Mouse (Mus musculus) gastrocnemius, postnatal 36 days (tissue): ENCODE measurements at regions not wholly inside any gene's neighbourhood (a gene's known extent, or its start where the extent isn't known, plus 50 kb on each side); places are given as distances from the start of the nearest gene placed in this dataset.

Source experiments
- DNase-seq, 2 experiments: peaks; one replicate each; pipeline ENCODE4 v3.0.0; 2022
- intact Hi-C: fragments of 180-260 bp; cut with DNase I; formaldehyde crosslinking; loops from one replicate; pipeline ENCODE4 v1.15.1; 2025

DNA sequence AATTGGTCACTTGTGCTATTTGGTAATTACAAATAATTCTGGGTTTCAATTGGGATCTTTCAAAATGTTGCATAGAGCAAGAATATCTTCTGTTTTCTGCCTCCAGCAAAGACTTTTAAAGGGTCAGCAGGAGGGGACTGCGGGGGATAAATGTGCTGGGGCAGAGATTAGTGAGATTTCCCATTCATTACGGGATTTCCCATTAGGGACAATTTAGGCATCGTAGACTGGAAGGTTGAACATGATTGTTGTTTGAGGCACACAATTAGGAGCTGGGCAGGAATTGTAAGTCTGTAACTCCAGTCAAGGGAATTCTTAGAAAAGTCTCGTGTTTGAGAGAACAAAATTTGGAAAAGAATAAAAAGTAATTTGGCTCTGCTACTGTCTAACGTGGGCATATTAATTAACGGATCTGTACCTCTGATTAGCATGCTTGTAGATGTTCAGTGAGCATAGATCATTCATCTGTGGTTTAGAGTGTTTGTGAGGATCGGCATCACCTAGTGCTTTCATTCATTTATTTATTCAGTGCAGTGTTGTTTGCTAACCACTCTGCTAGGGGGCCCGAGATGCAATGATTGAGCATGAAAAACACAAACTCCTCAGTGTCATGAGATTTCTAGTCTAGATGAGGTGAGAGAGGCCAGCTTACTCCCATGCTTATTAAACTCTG lies 341.9 kb upstream of the Slc30a5 start:
- intact Hi-C loops = no loop called here
- DNase-seq = no peak

DNA sequence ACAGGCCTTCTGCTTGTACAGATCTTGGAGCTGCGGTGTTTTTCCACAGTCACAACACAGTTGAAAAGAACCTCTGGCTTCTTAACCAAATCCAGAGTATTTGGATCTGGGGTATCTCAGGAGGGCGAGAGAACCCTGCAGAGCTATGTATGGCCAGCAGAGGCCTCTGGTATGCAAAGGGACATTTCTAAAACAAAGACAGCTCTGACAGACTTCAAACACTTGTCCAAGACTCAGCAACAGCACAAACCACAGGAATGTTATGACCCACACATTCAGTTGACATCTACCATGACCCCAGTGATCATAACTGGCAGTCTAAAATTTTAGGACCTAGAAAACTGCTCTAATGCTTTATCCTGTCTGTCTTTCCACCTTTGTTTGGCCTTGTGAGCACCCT lies 328.5 kb upstream of the Slc30a5 start:
- intact Hi-C loops = no loop called here
- no peak for DNase-seq

GRCm38 (mm10) chr13:101159878-101160277 lies 326.7 kb upstream of the Slc30a5 start:
- intact Hi-C loops = no loop called here
- DNase-seq = no peak

GRCm38 (mm10) chr13:101153760-101154159 lies 320.5 kb upstream of the Slc30a5 start:
- DNase-seq = no peak
- intact Hi-C loops = no loop called here

- intact Hi-C loops = no loop called here
- peak in 1 of 2 experiments; percentile 7 for DNase-seq
Measured at GRCm38 (mm10) chr13:101142761-101143160, 309.5 kb upstream of the Slc30a5 start.

DNA sequence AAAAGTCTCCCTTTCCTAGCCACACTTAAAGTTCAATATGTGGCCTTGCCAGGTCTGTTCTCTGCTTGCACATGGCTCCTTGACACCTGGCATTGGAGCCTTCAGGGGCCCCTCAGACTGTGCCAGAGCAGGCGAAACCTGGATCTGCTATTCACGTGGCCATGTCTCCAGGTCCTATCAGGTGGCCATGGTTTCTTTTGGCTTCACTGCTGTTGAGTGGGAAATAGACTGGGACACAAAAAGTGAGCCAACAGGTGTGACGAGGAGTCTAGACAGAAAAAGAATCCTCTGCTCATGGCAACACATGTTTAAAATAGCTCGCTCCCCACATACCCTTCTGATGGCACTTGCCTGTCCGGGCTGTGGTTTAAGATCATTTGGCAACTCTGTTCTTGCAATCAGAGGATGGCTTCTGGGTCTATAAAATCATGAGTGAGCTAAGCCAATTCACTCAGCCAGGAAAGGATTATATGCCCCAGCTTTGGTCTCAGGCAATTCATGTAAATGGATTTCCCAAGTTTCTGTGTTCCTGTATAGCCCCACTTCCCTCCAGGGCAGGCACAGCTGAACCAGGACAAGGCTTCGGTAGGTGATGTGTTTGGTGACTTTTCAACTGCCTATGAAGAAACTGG lies 309.0 kb upstream of the Slc30a5 start:
- intact Hi-C loops = no loop called here
- peak in 1 of 2 experiments; percentile 16 for DNase-seq

DNA sequence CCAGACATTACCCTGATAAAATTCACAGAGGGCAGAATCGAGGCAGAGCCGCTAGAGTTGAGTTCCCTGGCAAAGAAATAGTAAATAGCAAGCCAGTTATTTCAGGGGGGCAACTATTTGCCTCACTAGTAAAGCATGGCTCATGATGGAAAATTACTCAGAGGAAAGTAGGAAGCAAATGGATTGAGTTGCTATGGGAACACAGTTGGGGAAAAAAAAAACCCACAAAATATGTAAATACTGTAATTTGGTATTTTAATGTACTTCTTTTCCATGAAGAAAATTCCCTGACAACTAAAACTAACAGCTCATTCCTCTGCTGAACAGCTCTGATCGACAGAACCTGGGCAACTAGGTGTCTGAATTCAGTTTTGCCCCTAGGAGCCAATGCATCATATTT lies 296.2 kb upstream of the Slc30a5 start:
- no peak for DNase-seq
- intact Hi-C loops = no loop called here

DNA sequence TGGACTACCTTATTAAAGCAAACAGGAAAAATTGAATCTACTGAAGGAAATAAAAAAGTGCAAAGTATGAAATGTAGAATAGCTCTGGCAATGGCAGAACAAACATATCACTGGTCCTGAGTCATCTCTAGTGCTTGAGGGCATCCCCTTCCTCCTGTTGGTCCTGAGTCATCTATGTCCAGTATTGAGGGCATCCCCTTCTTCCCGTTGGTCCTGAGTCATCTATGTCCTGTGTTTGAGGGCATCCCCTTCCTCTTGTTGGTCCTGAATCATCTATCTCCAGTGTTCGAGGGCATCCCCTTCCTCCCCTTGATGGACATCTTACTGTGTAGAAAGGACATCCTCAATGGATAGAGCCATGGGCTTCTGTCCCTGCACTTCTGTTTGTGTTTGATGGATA lies 294.6 kb upstream of the Slc30a5 start:
- DNase-seq = no peak
- intact Hi-C loops = no loop called here

DNA sequence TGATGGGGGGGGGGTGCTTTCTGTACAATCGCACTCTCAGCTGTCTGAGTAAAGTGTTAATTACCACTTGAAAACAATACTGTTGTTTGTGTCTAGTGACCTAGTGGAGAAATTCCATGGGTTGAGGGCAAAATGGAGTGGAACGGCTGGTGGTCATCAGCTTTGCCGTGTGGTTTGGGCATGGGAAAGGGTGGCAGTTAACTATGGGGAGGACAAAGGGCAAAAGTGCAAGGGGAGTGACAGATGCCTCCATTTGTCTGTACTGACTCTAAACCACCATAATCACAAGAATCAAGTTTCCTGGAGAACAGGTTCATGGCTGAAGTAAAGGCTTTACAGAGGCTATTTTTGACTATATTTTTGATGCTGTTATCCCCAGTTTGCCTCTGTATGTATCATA lies 294.0 kb upstream of the Slc30a5 start:
- no peak for DNase-seq
- intact Hi-C loops = no loop called here

DNA sequence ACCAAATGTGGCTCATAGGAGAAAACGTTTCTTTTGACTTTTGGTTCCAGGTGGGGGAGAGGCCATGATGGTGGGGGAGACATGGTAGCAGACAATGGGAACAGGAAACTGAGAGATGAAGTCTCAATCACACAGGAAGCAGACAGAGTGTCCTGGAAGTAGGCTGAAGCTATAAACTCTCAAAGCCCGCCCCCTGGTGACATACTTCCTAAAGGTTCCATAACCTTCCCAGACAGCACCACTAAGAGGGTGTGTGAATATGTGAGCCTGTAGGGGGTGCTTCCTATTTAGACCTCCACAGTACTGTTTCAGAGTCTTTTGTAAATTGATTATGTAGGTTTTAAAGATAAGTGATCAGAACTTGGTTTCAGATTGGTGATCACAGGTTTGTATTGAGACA lies 284.1 kb upstream of the Slc30a5 start:
- no peak for DNase-seq
- intact Hi-C loops = no loop called here

- DNase-seq = no peak
- intact Hi-C loops = no loop called here
Measured at GRCm38 (mm10) chr13:101115296-101115695, 282.1 kb upstream of the Slc30a5 start.

DNA sequence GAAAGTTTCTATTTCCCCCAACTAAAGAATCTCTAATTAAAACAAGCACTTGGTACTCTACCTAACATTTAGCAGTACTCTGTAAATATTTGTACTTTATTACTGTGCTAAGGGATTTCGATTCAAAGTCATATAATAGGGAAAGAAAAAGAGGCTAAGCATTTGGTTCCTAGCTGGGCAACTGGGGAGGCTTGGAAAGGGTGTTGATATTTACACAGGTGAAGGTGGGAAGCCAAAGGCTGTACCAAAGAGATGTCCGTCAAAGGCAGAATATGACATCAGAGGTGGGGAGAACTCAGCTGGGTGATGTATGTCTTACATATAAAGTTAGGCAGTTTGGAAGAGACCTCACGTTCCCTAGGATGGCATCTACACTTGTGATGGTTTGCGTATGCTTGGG lies 278.9 kb upstream of the Slc30a5 start:
- DNase-seq = no peak
- intact Hi-C loops = no loop called here

- intact Hi-C loops = no loop called here
- no peak for DNase-seq
Measured at GRCm38 (mm10) chr13:101111773-101112172, 278.5 kb upstream of the Slc30a5 start.

- intact Hi-C loops = no loop called here
- DNase-seq = no peak
Measured at GRCm38 (mm10) chr13:101100621-101101020, 267.4 kb upstream of the Slc30a5 start.

GRCm38 (mm10) chr13:101096856-101097255 lies 263.6 kb upstream of the Slc30a5 start:
- intact Hi-C loops = no loop called here
- no peak for DNase-seq

DNA sequence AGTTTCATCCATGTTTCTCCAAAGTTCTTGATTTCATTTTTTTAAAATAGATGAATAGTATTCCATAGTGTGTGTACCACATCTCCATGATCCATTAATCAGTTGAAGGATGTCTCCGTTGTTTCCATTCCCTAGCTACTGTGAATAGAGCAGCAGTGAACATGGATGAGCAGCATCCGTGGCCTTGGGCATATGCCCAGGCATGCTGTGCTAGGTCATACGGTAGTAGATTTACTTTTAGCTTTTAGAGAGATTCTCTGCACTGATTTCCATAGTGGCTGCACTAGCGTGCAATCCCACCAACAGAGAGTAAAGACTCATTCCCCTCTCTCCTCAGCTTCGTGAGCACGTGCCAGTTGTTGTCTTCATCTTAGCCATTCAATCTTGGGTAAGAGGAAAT lies 263.0 kb upstream of the Slc30a5 start:
- intact Hi-C loops = no loop called here
- no peak for DNase-seq

DNA sequence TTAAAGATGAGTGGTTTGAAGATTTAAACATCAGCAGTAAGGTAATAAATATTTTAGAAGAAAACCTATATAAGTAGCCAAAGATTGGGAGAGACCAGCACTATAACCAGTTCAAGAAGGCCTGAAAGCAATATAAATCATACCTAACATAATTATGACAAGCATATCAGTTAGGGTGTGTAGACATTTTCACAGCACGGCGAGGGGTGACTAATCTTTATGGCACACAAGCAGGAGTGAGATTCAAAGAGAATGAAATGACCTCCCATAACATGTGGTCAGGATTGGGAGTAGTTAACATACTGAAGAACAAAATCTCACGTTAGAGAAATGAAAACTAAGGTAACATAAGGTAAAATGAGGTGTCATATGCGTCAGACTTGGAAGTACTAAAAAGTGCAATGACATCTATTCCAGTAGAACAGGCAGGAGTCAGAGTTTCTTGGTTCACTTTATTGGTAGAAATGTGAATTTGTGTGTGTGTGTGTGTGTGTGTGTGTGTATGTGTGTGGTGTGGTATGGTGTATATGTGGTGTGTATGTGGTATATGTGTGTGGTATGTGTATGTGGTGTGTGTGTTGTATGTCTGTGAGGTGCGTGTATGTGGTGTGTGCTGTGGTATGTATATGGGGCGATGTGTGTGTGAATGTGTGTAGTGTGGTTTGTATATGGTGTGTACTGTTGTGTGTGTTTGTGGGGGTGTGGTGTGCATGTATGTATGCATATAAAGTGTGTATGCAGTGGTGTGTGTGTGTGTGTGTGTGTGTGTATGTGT lies 262.0 kb upstream of the Slc30a5 start:
- intact Hi-C loops = no loop called here
- DNase-seq = no peak

DNA sequence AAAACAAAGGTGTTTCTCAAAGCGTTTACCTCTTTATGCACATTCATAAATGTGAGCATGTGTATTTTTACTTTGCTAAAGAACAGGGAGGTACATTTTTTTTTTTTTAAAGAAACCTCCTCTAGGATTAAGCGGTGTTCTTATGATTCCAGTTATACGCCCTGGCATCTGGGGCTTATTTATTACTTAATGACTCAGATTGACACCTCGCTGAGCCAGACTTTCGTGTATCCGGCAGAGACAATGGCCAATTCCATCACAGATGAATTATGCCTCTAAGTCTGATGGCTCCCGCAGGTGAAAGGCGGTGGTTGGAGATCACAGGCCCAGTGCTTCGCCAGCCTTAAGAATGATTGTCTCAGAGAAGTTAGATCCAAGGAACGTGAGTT lies 259.5 kb upstream of the Slc30a5 start:
- DNase-seq = no peak
- intact Hi-C loops = no loop called here

- intact Hi-C loops = no loop called here
Measured at GRCm38 (mm10) chr13:101092033-101092742, 259.0 kb upstream of the Slc30a5 start.

DNA sequence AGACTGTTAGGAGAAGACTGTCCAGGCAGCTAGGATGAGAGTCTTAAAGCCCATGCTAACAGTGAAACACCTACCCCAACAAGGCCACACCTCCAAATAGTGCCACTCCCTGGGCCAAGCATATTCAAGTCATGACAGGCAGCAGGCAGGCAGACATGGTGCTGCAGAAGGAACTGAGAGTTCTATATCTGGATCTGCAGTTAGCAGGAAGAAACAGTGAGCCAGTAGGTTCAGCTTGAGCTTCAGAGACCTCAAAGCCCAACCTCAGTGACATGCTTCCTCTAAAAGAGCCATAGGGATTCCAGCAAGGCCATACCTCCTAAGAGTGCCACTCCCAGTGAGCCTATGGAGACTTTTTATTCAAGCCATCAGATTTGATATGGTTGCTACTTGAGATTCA lies 252.0 kb upstream of the Slc30a5 start:
- intact Hi-C loops = no loop called here
- DNase-seq = no peak

More at GRCm38 (mm10) chr13:101092033-101092742, 259.0 kb upstream of the Slc30a5 start:
- DNase-seq = peak; percentile 45 to 67

GRCm38 (mm10) chr13:101084193-101084592 lies 251.0 kb upstream of the Slc30a5 start:
- no peak for DNase-seq
- intact Hi-C loops = no loop called here
